Mouse (Mus musculus) midbrain, embryonic 12.5 days (tissue): Measurements from ENCODE around the gene Gm5617. TPM values are rescaled to one million over a fixed set of nuclear protein-coding genes. Genes with fewer than 3 reads are reported as not detected.

Experiments used
- ATAC-seq: fragments of 200-750 bp; cut with Nextera tagmentation; 2 replicates; pipeline ENCODE4 v1.8.0; 2017; ENCODE audit warnings: low read depth, moderate TSS enrichment, moderate library complexity; ENCODE audit not compliant: low FRiP score
- H3K27ac ChIP-seq: fragments of 300-500 bp; sonication (generic); replicated peaks from 2 replicates; pipeline ENCODE4 v1.5.1; 2016; ENCODE audit warnings: mild to moderate bottlenecking
- H3K27me3 ChIP-seq: fragments of 300-500 bp; sonication (generic); 2 replicates; pipeline ENCODE4 v1.6.1; 2016; ENCODE audit warnings: mild to moderate bottlenecking
- H3K36me3 ChIP-seq: fragments of 300-500 bp; sonication (generic); 2 replicates; pipeline ENCODE4 v1.6.1; 2016
- H3K4me1 ChIP-seq: fragments of 300-500 bp; sonication (generic); 2 replicates; pipeline ENCODE4 v1.6.1; 2016
- H3K4me2 ChIP-seq: fragments of 300-500 bp; sonication (generic); replicated peaks from 2 replicates; pipeline ENCODE4 v1.6.1; 2016; ENCODE audit warnings: mild to moderate bottlenecking, moderate library complexity
- H3K4me3 ChIP-seq: fragments of 300-500 bp; sonication (generic); 2 replicates; pipeline ENCODE4 v1.5.1; 2016; ENCODE audit warnings: mild to moderate bottlenecking
- H3K9ac ChIP-seq: fragments of 300-500 bp; sonication (generic); replicated peaks from 2 replicates; pipeline ENCODE4 v1.6.1; 2016; ENCODE audit warnings: mild to moderate bottlenecking, moderate library complexity
- H3K9me3 ChIP-seq: fragments of 300-500 bp; sonication (generic); 2 replicates; pipeline ENCODE4 v1.6.1; 2016; ENCODE audit warnings: mild to moderate bottlenecking
- WGBS: fragments of 180-500 bp; shearing (Covaris S2); methylation state at CpG from one replicate; pipeline ENCODE4 v1.1.7; 2016; 5-methylcytosine and 5-hydroxymethylcytosine counted together
- polyA plus RNA-seq: library from polyadenylated mRNA; unstranded; fragments of >200 nt; fragmentation: Nextera tagmentation; extraction: Ambion mirVana; gene quantifications from 2 replicates; pipeline ENCODE4 v1.2.1, GENCODE M21; 2016

Gm5617 gene
- polyA plus RNA-seq, 1 experiment from 2014 or later, result 40.6 TPM

GRCm38 (mm10) chr9:48473131-48473530 lies 22.1 kb upstream of the Gm5617 start:
- ATAC-seq, result no peak
- 93% methylated on average over 12 of the region's 12 CpGs for whole genome bisulfite sequencing
- Histone ChIP-seq H3K4me1 (no peaks in the 10 kb centered on the region), H3K9ac (no peak overlapping the region), H3K4me3 (no peak overlapping the region), H3K27ac (no peak overlapping the region), H3K27me3 (no peaks in the 10 kb centered on the region), H3K36me3 (peaks cover 11% of the 10 kb centered on the region), H3K4me2 (no peak overlapping the region), H3K9me3 (no peaks in the 10 kb centered on the region)

- Histone ChIP-seq H3K27ac (no peak overlapping the region), H3K4me2 (no peak overlapping the region), H3K36me3 (peaks cover 11% of the 10 kb centered on the region; the same call in 1 of the 2 replicates), H3K9me3 (no peaks in the 10 kb centered on the region), H3K9ac (no peak overlapping the region), H3K4me3 (no peak overlapping the region), H3K4me1 (no peaks in the 10 kb centered on the region), H3K27me3 (no peaks in the 10 kb centered on the region)
- no peak for ATAC-seq
- WGBS, result 95% methylated on average over 9 of the region's 9 CpGs
Observed at GRCm38 (mm10) chr9:48474367-48474766, 20.9 kb upstream of the Gm5617 start.

- ATAC-seq, result no peak
- Histone ChIP-seq H3K4me3 (no peak overlapping the region), H3K9ac (no peak overlapping the region), H3K9me3 (no peaks in the 10 kb centered on the region), H3K36me3 (peaks cover 11% of the 10 kb centered on the region; the same call in 1 of the 2 replicates), H3K27ac (no peak overlapping the region), H3K4me1 (peaks cover 6% of the 10 kb centered on the region; the same call in 1 of the 2 replicates), H3K27me3 (peaks cover 3% of the 10 kb centered on the region; the same call in 1 of the 2 replicates), H3K4me2 (no peak overlapping the region)
- WGBS, result 95% methylated on average over 10 of the region's 10 CpGs
Observed at GRCm38 (mm10) chr9:48476236-48477165, 18.7 kb upstream of the Gm5617 start.

GRCm38 (mm10) chr9:48478808-48479207 lies 16.4 kb upstream of the Gm5617 start:
- H3K27me3 ChIP-seq, result peaks cover 8% of the 10 kb centered on the region; the same call in 1 of the 2 replicates
- H3K9me3 ChIP-seq, result no peaks in the 10 kb centered on the region
- no peak overlapping the region for H3K4me2 ChIP-seq
- no peak overlapping the region for H3K4me3 ChIP-seq
- H3K27ac ChIP-seq, result no peak overlapping the region
- no peak overlapping the region for H3K9ac ChIP-seq
- ATAC-seq, result no peak
- peaks cover 11% of the 10 kb centered on the region; the same call in 1 of the 2 replicates for H3K36me3 ChIP-seq
- 93% methylated on average over 4 of the region's 4 CpGs for WGBS
- peaks cover 6% of the 10 kb centered on the region; the same call in 1 of the 2 replicates for H3K4me1 ChIP-seq

GRCm38 (mm10) chr9:48479838-48480410 lies 15.3 kb upstream of the Gm5617 start:
- peaks cover 6% of the 10 kb centered on the region; the same call in 1 of the 2 replicates for H3K4me1 ChIP-seq
- H3K4me3 ChIP-seq, result peak overlapping the region; percentile 77
- ATAC-seq, result peak; percentile 75; the same call in 1 of the 2 replicates
- H3K9me3 ChIP-seq, result no peaks in the 10 kb centered on the region
- peaks cover 8% of the 10 kb centered on the region; the same call in 1 of the 2 replicates for H3K27me3 ChIP-seq
- WGBS, result 8% methylated on average over 25 of the region's 25 CpGs
- peak overlapping the region; percentile 81 for H3K9ac ChIP-seq
- peak overlapping the region; percentile 97 for H3K4me2 ChIP-seq
- no peak overlapping the region for H3K27ac ChIP-seq
- H3K36me3 ChIP-seq, result peaks cover 7% of the 10 kb centered on the region; the same call in 1 of the 2 replicates

GRCm38 (mm10) chr9:48480411-48481213 lies 14.6 kb upstream of the Gm5617 start, which contains the start of gene Rexo2:
Gene Rexo2, minus strand, starts transcription at chr9:48480623.
- Histone ChIP-seq H3K9me3 (no peaks in the 10 kb centered on the region), H3K27ac (no peak within 1 kb of the TSS), H3K4me3 (peak within 1 kb of the TSS; percentile 77), H3K36me3 (peaks cover 8% of the 10 kb centered on the region), H3K9ac (peak within 1 kb of the TSS; percentile 81), H3K4me1 (peaks cover 6% of the 10 kb centered on the region; the same call in 1 of the 2 replicates), H3K4me2 (peak within 1 kb of the TSS; percentile 97), H3K27me3 (peaks cover 8% of the 10 kb centered on the region; the same call in 1 of the 2 replicates)
- WGBS, result 1% methylated on average over 49 of the region's 49 CpGs
- peak; percentile 98 for ATAC-seq

GRCm38 (mm10) chr9:48481214-48482134 lies 13.8 kb upstream of the Gm5617 start:
- Histone ChIP-seq H3K36me3 (peaks cover 8% of the 10 kb centered on the region), H3K4me1 (peaks cover 6% of the 10 kb centered on the region; the same call in 1 of the 2 replicates), H3K27ac (no peak overlapping the region), H3K9ac (no peak overlapping the region), H3K27me3 (peaks cover 8% of the 10 kb centered on the region; the same call in 1 of the 2 replicates), H3K4me3 (peak overlapping the region; percentile 77), H3K9me3 (no peaks in the 10 kb centered on the region), H3K4me2 (peak overlapping the region; percentile 97)
- no peak for ATAC-seq
- 37% methylated on average over 20 of the region's 20 CpGs for WGBS

DNA sequence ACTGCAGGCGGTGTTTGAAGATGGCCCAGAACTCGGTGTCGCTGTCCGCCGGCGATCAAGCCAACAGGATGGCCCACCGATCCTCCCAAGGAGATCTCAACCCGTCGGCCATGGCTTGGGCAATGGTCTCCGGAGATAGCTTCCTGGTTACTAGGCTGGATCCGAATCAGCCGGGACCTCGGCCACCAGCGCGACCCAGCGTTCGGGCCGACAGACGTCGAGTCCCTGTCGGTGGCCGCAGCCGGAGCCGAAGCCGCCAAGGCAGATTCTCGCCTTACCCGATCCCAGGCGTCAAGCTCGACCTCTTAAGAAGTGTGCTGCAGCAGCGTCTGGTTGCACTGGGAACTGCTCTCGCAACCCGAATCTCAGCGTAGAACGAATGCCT lies 298 bp downstream of the Gm5617 start:
- Histone ChIP-seq H3K27ac (peak overlapping the region; percentile 90), H3K9me3 (no peaks in the 10 kb centered on the region), H3K36me3 (peaks cover 26% of the 10 kb centered on the region), H3K9ac (peak overlapping the region; percentile 77), H3K4me2 (peak overlapping the region; percentile 85), H3K4me1 (peaks cover 16% of the 10 kb centered on the region), H3K4me3 (peak overlapping the region; percentile 79), H3K27me3 (no peaks in the 10 kb centered on the region)
- 4% methylated on average over 34 of the region's 34 CpGs for WGBS
- ATAC-seq, result peak; percentile 84; the same call in 1 of the 2 replicates

DNA sequence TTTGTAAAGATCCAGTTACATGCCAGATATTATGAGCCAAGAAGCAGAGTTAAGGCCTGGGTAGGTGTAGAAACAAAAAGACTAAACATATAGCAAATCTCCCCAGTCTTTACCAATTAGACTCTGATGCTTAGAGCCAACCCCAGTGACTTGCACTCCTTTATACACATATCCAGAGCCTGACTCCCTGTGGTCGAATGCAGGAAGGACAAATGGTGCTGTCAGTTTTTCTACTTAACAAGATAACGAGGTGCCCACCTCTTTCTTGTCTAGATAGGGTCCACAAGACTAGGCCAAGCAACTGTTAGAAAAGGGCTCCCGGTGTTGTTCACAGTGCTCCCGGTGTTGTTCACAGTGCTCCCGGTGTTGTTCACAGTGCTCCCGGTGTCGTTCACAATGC lies 6.0 kb downstream of the Gm5617 start:
- H3K4me3 ChIP-seq, result no peak overlapping the region
- WGBS, result 82% methylated on average over 7 of the region's 7 CpGs
- no peak for ATAC-seq
- H3K9me3 ChIP-seq, result no peaks in the 10 kb centered on the region
- H3K4me2 ChIP-seq, result no peak overlapping the region
- no peaks in the 10 kb centered on the region for H3K36me3 ChIP-seq
- no peak overlapping the region for H3K27ac ChIP-seq
- peaks cover under 1% of the 10 kb centered on the region for H3K4me1 ChIP-seq
- no peak overlapping the region for H3K9ac ChIP-seq
- H3K27me3 ChIP-seq, result no peaks in the 10 kb centered on the region

GRCm38 (mm10) chr9:48503001-48503400 lies 7.8 kb downstream of the Gm5617 start:
- Histone ChIP-seq H3K27me3 (no peaks in the 10 kb centered on the region), H3K9ac (no peak overlapping the region), H3K27ac (no peak overlapping the region), H3K36me3 (no peaks in the 10 kb centered on the region), H3K9me3 (no peaks in the 10 kb centered on the region), H3K4me2 (no peak overlapping the region), H3K4me3 (no peak overlapping the region), H3K4me1 (no peaks in the 10 kb centered on the region)
- WGBS, result 92% methylated on average over 2 of the region's 2 CpGs
- no peak for ATAC-seq
